Mouse (Mus musculus) B cell, adult (primary cell): ENCODE measurements around the gene Ccnb3. TPM values are rescaled to one million over a fixed set of nuclear protein-coding genes. Genes with fewer than 3 reads are reported as not detected.

Experiments used
- total RNA-seq: library from RNA; stranded (reverse); gene quantifications from 4 replicates; pipeline ENCODE4 v1.2.4, GENCODE M21; 2023; ENCODE audit not compliant: inconsistent age

Ccnb3 gene
- total RNA-seq = 0.19 TPM in 1 of 4 replicates, not detected in the others

DNA sequence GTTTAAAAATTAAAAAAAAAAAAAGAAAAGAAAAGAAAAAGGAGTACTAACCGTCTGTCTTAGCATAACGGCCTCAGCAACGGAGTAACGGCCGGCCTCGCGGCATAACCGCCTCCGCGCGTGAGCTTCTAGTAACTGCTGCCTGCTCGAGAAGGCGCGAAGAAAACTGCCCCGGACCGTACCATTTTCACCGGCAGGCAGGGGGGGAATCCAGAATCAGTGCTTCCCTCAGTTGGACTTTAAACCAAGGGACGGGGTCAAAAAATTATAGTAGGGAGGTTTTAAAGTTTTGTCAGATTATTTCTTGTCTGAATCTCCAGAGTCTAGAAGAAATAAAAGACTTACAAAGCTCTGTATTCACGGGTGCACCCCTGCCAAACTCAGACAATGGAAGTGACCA is at the start of gene Ccnb3:
Ccnb3 (minus strand) TSS at position 101 of the 400 bp plus-strand sequence.

DNA sequence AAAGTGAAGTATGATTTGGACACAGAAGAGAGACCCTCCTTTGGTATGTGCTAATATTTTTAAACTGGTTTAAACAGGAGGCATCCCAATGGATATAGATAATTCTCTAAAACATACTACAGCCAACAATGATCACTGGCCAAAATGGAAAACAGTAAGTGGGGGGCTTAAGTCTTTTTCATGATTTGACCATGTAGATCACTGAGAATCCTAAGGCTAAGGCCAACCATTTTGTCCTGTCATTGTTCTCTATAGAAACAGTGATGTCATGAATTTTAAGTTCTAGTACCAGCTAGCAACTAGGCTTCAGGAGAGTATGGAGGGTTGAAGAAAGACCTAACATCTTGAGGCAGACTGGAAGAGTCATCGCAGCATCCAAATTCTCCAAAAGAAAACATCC is 25.8 kb upstream of the Ccnb3 start, which contains the start of gene Akap4:
Akap4 (plus strand) TSS at position 301 of the 400 bp plus-strand sequence.

Other genes with a start within 250 kb of the Ccnb3 start
- not detected in 4 replicates for gene Akap4, start 25.9 kb upstream of the Ccnb3 start, total RNA-seq